Mouse (Mus musculus) liver, adult 2 months (tissue): ENCODE measurements around the gene Olfr497. TPM values are rescaled to one million over a fixed set of nuclear protein-coding genes. Genes with fewer than 3 reads are reported as not detected.

Experiments used
- DNase-seq: peaks from one replicate; pipeline ENCODE4 v3.0.0-alpha.2; 2011; ENCODE audit warnings: low read depth, low spot score; ENCODE audit errors: extremely low read depth
- H3K27ac ChIP-seq: fragments of 200-500 bp; replicated peaks from 2 replicates; pipeline ENCODE4 v1.5.1; 2012; ENCODE audit warnings: low read depth, mild to moderate bottlenecking, control low read depth, inconsistent platforms, low read length; ENCODE audit not compliant: insufficient read depth
- H3K27me3 ChIP-seq: fragments of 200-500 bp; 2 replicates; pipeline ENCODE4 v1.6.1; 2012; ENCODE audit warnings: mild to moderate bottlenecking, moderate library complexity, low read length, inconsistent platforms; ENCODE audit not compliant: control insufficient read depth, insufficient read depth
- H3K36me3 ChIP-seq: fragments of 200-500 bp; 2 replicates; pipeline ENCODE4 v1.6.1; 2012; ENCODE audit warnings: low read length, inconsistent platforms; ENCODE audit not compliant: control insufficient read depth, insufficient read depth
- H3K4me1 ChIP-seq: fragments of 200-500 bp; 2 replicates; pipeline ENCODE4 v1.6.1; 2011; ENCODE audit warnings: low read length; ENCODE audit not compliant: control insufficient read depth, insufficient read depth
- H3K4me3 ChIP-seq: fragments of 200-500 bp; 2 replicates; pipeline ENCODE4 v1.5.1; 2011; ENCODE audit warnings: low read depth, mild to moderate bottlenecking, control low read depth, low read length, moderate library complexity; ENCODE audit not compliant: insufficient read depth
- H3K79me2 ChIP-seq: fragments of 200-500 bp; 2 replicates; pipeline ENCODE4 v1.6.1; 2012; ENCODE audit warnings: inconsistent platforms, mild to moderate bottlenecking, low read length, moderate library complexity; ENCODE audit not compliant: control insufficient read depth, insufficient read depth
- H3K9ac ChIP-seq: fragments of 200-500 bp; 2 replicates; pipeline ENCODE4 v1.6.1; 2012; ENCODE audit warnings: low read depth, mild to moderate bottlenecking, control low read depth, inconsistent platforms, low read length
- CTCF ChIP-seq: fragments of 200-500 bp; IDR thresholded peaks from 2 replicates; pipeline ENCODE4 v1.5.1; 2011; ENCODE audit warnings: low read depth, low read length, control low read depth
- POLR2A ChIP-seq: fragments of 200-500 bp; IDR thresholded peaks from 2 replicates; pipeline ENCODE4 v1.6.1; 2011; ENCODE audit warnings: low read length, control low read depth; ENCODE audit not compliant: insufficient read depth; ENCODE audit errors: extremely low read depth
- WGBS: fragments of 180-500 bp; shearing (Covaris S2); methylation state at CpG from one replicate; pipeline ENCODE4 v1.1.7; 2018; 5-methylcytosine and 5-hydroxymethylcytosine counted together
- polyA plus RNA-seq: library from polyadenylated mRNA; depleted of rRNA; stranded (reverse); fragments of >200 nt; gene quantifications from 2 replicates; pipeline ENCODE4 v1.2.3, GENCODE M21; 2012; rRNA removed
- total RNA-seq: library from RNA; depleted of rRNA; stranded (reverse); fragments of >200 nt; gene quantifications from 2 replicates; pipeline ENCODE4 v1.2.3, GENCODE M21; 2014; rRNA removed

Gene Olfr497
- total RNA-seq (not detected in 2 replicates), polyA plus RNA-seq (not detected in 2 replicates)

- Histone ChIP-seq H3K4me1 (no peaks in the 10 kb centered on the region), H3K36me3 (no peaks in the 10 kb centered on the region), H3K9ac (no peak within 1 kb of the TSS), H3K4me3 (no peak within 1 kb of the TSS), H3K27ac (no peak within 1 kb of the TSS), H3K79me2 (no peaks in the 10 kb centered on the region), H3K27me3 (no peaks in the 10 kb centered on the region)
- WGBS: 68% methylated on average over 2 of the region's 2 CpGs
- DNase-seq: no peak
- TF ChIP-seq POLR2A (no peak), CTCF (no peak)
These were observed at the start of gene Olfr497 for GRCm38 (mm10) chr7:108420121-108420520. TSS of gene Olfr497 (plus strand) at chr7:108420421.

GRCm38 (mm10) chr7:108392867-108393266 is 27.4 kb upstream of the Olfr497 start, which contains the start of gene Olfr495:
TSS of gene Olfr495 (plus strand) at chr7:108393167.
- H3K9ac ChIP-seq: no peak within 1 kb of the TSS
- no peak for DNase-seq
- 42% methylated on average over 1 of the region's 1 CpGs for WGBS
- no peak within 1 kb of the TSS for H3K4me3 ChIP-seq
- no peaks in the 10 kb centered on the region for H3K27me3 ChIP-seq
- H3K79me2 ChIP-seq: no peaks in the 10 kb centered on the region
- no peak for TF ChIP-seq POLR2A
- no peak for TF ChIP-seq CTCF
- H3K4me1 ChIP-seq: no peaks in the 10 kb centered on the region
- no peak within 1 kb of the TSS for H3K27ac ChIP-seq
- H3K36me3 ChIP-seq: no peaks in the 10 kb centered on the region

- Histone ChIP-seq H3K79me2 (no peaks in the 10 kb centered on the region), H3K27me3 (no peaks in the 10 kb centered on the region), H3K27ac (no peak within 1 kb of the TSS), H3K9ac (no peak within 1 kb of the TSS), H3K36me3 (no peaks in the 10 kb centered on the region), H3K4me3 (no peak within 1 kb of the TSS), H3K4me1 (no peaks in the 10 kb centered on the region)
- 90% methylated on average over 1 of the region's 1 CpGs for WGBS
- DNase-seq: no peak
- TF ChIP-seq POLR2A: no peak
- no peak for TF ChIP-seq CTCF
These were observed 44.8 kb downstream of the Olfr497 start, which contains the start of gene Olfr498 for GRCm38 (mm10) chr7:108465026-108465425. TSS of gene Olfr498 (plus strand) at chr7:108465326.

Other genes with a start within 250 kb of the Olfr497 start
- gene Olfr486, start 247.7 kb upstream of the Olfr497 start, total RNA-seq: not detected in 2 replicates
- not detected in 2 replicates for gene Olfr486, start 247.7 kb upstream of the Olfr497 start, polyA plus RNA-seq
- gene Olfr487, start 205.8 kb upstream of the Olfr497 start, total RNA-seq: not detected in 2 replicates
- not detected in 2 replicates for gene Olfr487, start 205.8 kb upstream of the Olfr497 start, polyA plus RNA-seq
- not detected in 2 replicates for gene Olfr488, start 162.1 kb upstream of the Olfr497 start, total RNA-seq
- not detected in 2 replicates for gene Olfr488, start 162.1 kb upstream of the Olfr497 start, polyA plus RNA-seq
- not detected in 2 replicates for gene Olfr490, start 131.5 kb upstream of the Olfr497 start, total RNA-seq
- gene Olfr490, start 131.5 kb upstream of the Olfr497 start, polyA plus RNA-seq: not detected in 2 replicates
- gene Olfr491, start 107.0 kb upstream of the Olfr497 start, total RNA-seq: not detected in 2 replicates
- gene Olfr491, start 107.0 kb upstream of the Olfr497 start, polyA plus RNA-seq: not detected in 2 replicates
- gene Olfr492, start 96.7 kb upstream of the Olfr497 start, total RNA-seq: not detected in 2 replicates
- not detected in 2 replicates for gene Olfr492, start 96.7 kb upstream of the Olfr497 start, polyA plus RNA-seq
- gene Olfr493, start 73.4 kb upstream of the Olfr497 start, total RNA-seq: not detected in 2 replicates
- gene Olfr493, start 73.4 kb upstream of the Olfr497 start, polyA plus RNA-seq: not detected in 2 replicates
- not detected in 2 replicates for gene Olfr494, start 55.1 kb upstream of the Olfr497 start, total RNA-seq
- not detected in 2 replicates for gene Olfr494, start 55.1 kb upstream of the Olfr497 start, polyA plus RNA-seq
- not detected in 2 replicates for gene Olfr495, start 27.3 kb upstream of the Olfr497 start, total RNA-seq
- gene Olfr495, start 27.3 kb upstream of the Olfr497 start, polyA plus RNA-seq: not detected in 2 replicates
- not detected in 2 replicates for gene Olfr498, start 44.9 kb downstream of the Olfr497 start, total RNA-seq
- gene Olfr498, start 44.9 kb downstream of the Olfr497 start, polyA plus RNA-seq: not detected in 2 replicates
- gene Olfr502, start 104.6 kb downstream of the Olfr497 start, total RNA-seq: not detected in 2 replicates
- not detected in 2 replicates for gene Olfr502, start 104.6 kb downstream of the Olfr497 start, polyA plus RNA-seq
- gene Olfr503, start 124.1 kb downstream of the Olfr497 start, total RNA-seq: not detected in 2 replicates
- not detected in 2 replicates for gene Olfr503, start 124.1 kb downstream of the Olfr497 start, polyA plus RNA-seq
- gene Olfr504, start 145.4 kb downstream of the Olfr497 start, total RNA-seq: not detected in 2 replicates
- gene Olfr504, start 145.4 kb downstream of the Olfr497 start, polyA plus RNA-seq: not detected in 2 replicates
- gene Olfr506, start 190.4 kb downstream of the Olfr497 start, total RNA-seq: not detected in 2 replicates
- gene Olfr506, start 190.4 kb downstream of the Olfr497 start, polyA plus RNA-seq: not detected in 2 replicates
- not detected in 2 replicates for gene Olfr507, start 201.4 kb downstream of the Olfr497 start, total RNA-seq
- not detected in 2 replicates for gene Olfr507, start 201.4 kb downstream of the Olfr497 start, polyA plus RNA-seq
- not detected in 2 replicates for gene Olfr508, start 209.6 kb downstream of the Olfr497 start, total RNA-seq
- not detected in 2 replicates for gene Olfr508, start 209.6 kb downstream of the Olfr497 start, polyA plus RNA-seq
- gene Olfr509, start 231.5 kb downstream of the Olfr497 start, total RNA-seq: not detected in 2 replicates
- not detected in 2 replicates for gene Olfr509, start 231.5 kb downstream of the Olfr497 start, polyA plus RNA-seq
- gene Olfr510, start 246.0 kb downstream of the Olfr497 start, total RNA-seq: not detected in 2 replicates
- not detected in 2 replicates for gene Olfr510, start 246.0 kb downstream of the Olfr497 start, polyA plus RNA-seq